21 mouse cellular contexts compared by ENCODE assay signal in genomic region chr19:42209976-42210375, GRCm38 (mm10). TPM values are rescaled to one million over a fixed set of nuclear protein-coding genes. Genes with fewer than 3 reads are reported as not detected.
"Had no signal": no experiment of that assay in that cellular context is flagged by ENCODE, and none has a peak within 500 bp of the region (broad histone marks: within the 10 kb centered on the region; RNA-seq: fewer than 3 reads in every experiment).

No protein-coding gene starts in this region.

- H3K9me3 ChIP-seq: lung, embryonic 15.5 days; megakaryocyte, embryonic 14.5 days; midbrain, embryonic 13.5 days; midbrain, embryonic 15.5 days; neural tube, embryonic 12.5 days; stomach, embryonic 15.5 days had no signal

- H3K27ac ChIP-seq: lung, embryonic 15.5 days; macrophage; midbrain, embryonic 13.5 days; midbrain, embryonic 15.5 days; neural tube, embryonic 12.5 days; stomach, embryonic 15.5 days; stomach, postnatal 0 days had no signal

- DNase-seq: lung, adult 2 months; lung, postnatal 14 days; lung, postnatal 36 days; right cerebral cortex, postnatal 14 days; thymus, adult 2 months; thymus, postnatal 25 days; thymus, postnatal 4 days had no signal

- ATAC-seq: lung, postnatal 0 days; midbrain, embryonic 13.5 days; midbrain, embryonic 15.5 days had no signal

- H3K27me3 ChIP-seq: lung, embryonic 15.5 days; midbrain, embryonic 13.5 days; midbrain, embryonic 15.5 days; neural tube, embryonic 12.5 days; stomach, embryonic 15.5 days had no signal

- H3K4me2 ChIP-seq: lung, embryonic 15.5 days; midbrain, embryonic 11.5 days; midbrain, embryonic 13.5 days; midbrain, embryonic 15.5 days; neural tube, embryonic 12.5 days; stomach, embryonic 15.5 days had no signal

- H3K36me3 ChIP-seq: lung, embryonic 15.5 days; midbrain, embryonic 13.5 days; midbrain, embryonic 15.5 days; neural tube, embryonic 12.5 days; stomach, embryonic 15.5 days had no signal

- H3K4me1 ChIP-seq: lung, embryonic 15.5 days; midbrain, embryonic 13.5 days; midbrain, embryonic 15.5 days; stomach, embryonic 15.5 days had no signal

- H3K9ac ChIP-seq: lung, embryonic 15.5 days; midbrain, embryonic 13.5 days; midbrain, embryonic 15.5 days; neural tube, embryonic 12.5 days; stomach, embryonic 15.5 days had no signal

- H3K4me3 ChIP-seq: lung, embryonic 15.5 days; megakaryocyte, embryonic 14.5 days; midbrain, embryonic 13.5 days; midbrain, embryonic 15.5 days; neural tube, embryonic 12.5 days; stomach, embryonic 15.5 days had no signal

RNA-seq across cellular contexts. Expression of gene Sfrp5, which starts 7.9 kb away (rescaled TPM):
- total RNA-seq: megakaryocyte progenitor cell, adult 5-6 weeks; monocyte, adult 5-6 weeks; neutrophil, adult 5-6 weeks had no signal
- polyA plus RNA-seq: lung, postnatal 0 days had no signal

RNA-seq across cellular contexts. Expression of gene Golga7b, which starts 37.4 kb away (rescaled TPM):
- total RNA-seq: megakaryocyte progenitor cell, adult 5-6 weeks; monocyte, adult 5-6 weeks; neutrophil, adult 5-6 weeks had no signal
- polyA plus RNA-seq: lung, postnatal 0 days; macrophage; spleen, adult 2 months had no signal
